Mouse (Mus musculus): ENCODE measurements around the gene Ces1e. TPM values are rescaled to one million over a fixed set of nuclear protein-coding genes. Genes with fewer than 3 reads are reported as not detected.

The Ces1e gene
- polyA plus RNA-seq, 3 experiments from 2014 or later = not detected

- ATAC-seq = no peak
Measured at GRCm38 (mm10) chr8:93174554-93174953, 54.9 kb downstream of the Ces1e start.

GRCm38 (mm10) chr8:93171846-93172590 lies 57.4 kb downstream of the Ces1e start:
- ATAC-seq = no peak

GRCm38 (mm10) chr8:93163363-93163762 lies 66.1 kb downstream of the Ces1e start:
- ATAC-seq = no peak

- ATAC-seq = no peak
Measured at GRCm38 (mm10) chr8:93151401-93151800, 78.0 kb downstream of the Ces1e start.

Other genes starting within 250 kb of the Ces1e start
- gene Ces1a, start 181.4 kb downstream of the Ces1e start, polyA plus RNA-seq (2017; shearing (Covaris generic)) = not detected
- not detected for gene Ces1b, start 149.6 kb downstream of the Ces1e start, polyA plus RNA-seq (2017; shearing (Covaris generic))
- not detected for gene Ces1c, start 98.3 kb downstream of the Ces1e start, polyA plus RNA-seq (2017; shearing (Covaris generic))
- not detected for gene Ces1d, start 31.8 kb downstream of the Ces1e start, polyA plus RNA-seq (2017; shearing (Covaris generic))
- not detected for gene Ces1f, start 50.1 kb upstream of the Ces1e start, polyA plus RNA-seq (2017; shearing (Covaris generic))
- not detected for gene Ces1g, start 107.7 kb upstream of the Ces1e start, polyA plus RNA-seq (2017; shearing (Covaris generic))
- gene Ces1h, start 150.1 kb upstream of the Ces1e start, polyA plus RNA-seq (2017; shearing (Covaris generic)) = not detected

All from inflammation-experienced regulatory T-cells, adult 6 months (primary cell).